Mouse (Mus musculus) intestine, embryonic 16.5 days (tissue): ENCODE data around the gene Arhgef39. TPM values are rescaled to one million over a fixed set of nuclear protein-coding genes. Genes with fewer than 3 reads are reported as not detected.

Experiments used
- ATAC-seq: fragments of 200-750 bp; cut with Nextera tagmentation; 2 replicates; pipeline ENCODE4 v1.8.0; 2017; ENCODE audit warnings: moderate TSS enrichment, moderate library complexity
- H3K27ac ChIP-seq: fragments of 300-500 bp; sonication (generic); 2 replicates; pipeline ENCODE4 v1.5.1; 2014; ENCODE audit warnings: mild to moderate bottlenecking, low read length
- H3K27me3 ChIP-seq: fragments of 300-500 bp; sonication (generic); replicated peaks from 2 replicates; pipeline ENCODE4 v1.6.1; 2014; ENCODE audit warnings: low read length, control low read depth, mixed read lengths; ENCODE audit not compliant: control insufficient read depth, insufficient read depth
- H3K36me3 ChIP-seq: fragments of 300-500 bp; sonication (generic); 2 replicates; pipeline ENCODE4 v1.6.1; 2014; ENCODE audit warnings: low read length, control low read depth; ENCODE audit not compliant: control insufficient read depth, insufficient read depth
- H3K4me1 ChIP-seq: fragments of 300-500 bp; sonication (generic); 2 replicates; pipeline ENCODE4 v1.6.1; 2014; ENCODE audit warnings: low read length, control low read depth, mixed read lengths; ENCODE audit not compliant: control insufficient read depth, insufficient read depth
- H3K4me2 ChIP-seq: fragments of 300-500 bp; sonication (generic); 2 replicates; pipeline ENCODE4 v1.6.1; 2014; ENCODE audit warnings: low read depth, low read length, control low read depth
- H3K4me3 ChIP-seq: fragments of 300-500 bp; sonication (generic); 2 replicates; pipeline ENCODE4 v1.5.1; 2014; ENCODE audit warnings: mild to moderate bottlenecking, low read length
- H3K9ac ChIP-seq: fragments of 300-500 bp; sonication (generic); 2 replicates; pipeline ENCODE4 v1.6.1; 2014; ENCODE audit warnings: low read depth, low read length
- H3K9me3 ChIP-seq: fragments of 300-500 bp; sonication (generic); 2 replicates; pipeline ENCODE4 v1.6.1; 2016; ENCODE audit warnings: low read length, control low read depth; ENCODE audit not compliant: control insufficient read depth
- WGBS: fragments of 180-500 bp; shearing (Covaris S2); extraction: QIAGEN DNeasy Blood & Tissue Kit; methylation state at CpG from one replicate; pipeline ENCODE4 v1.1.7; 2014; 5-methylcytosine and 5-hydroxymethylcytosine counted together
- polyA plus RNA-seq: library from polyadenylated mRNA; unstranded; fragments of >200 nt; fragmentation: Nextera tagmentation; extraction: Ambion mirVana; gene quantifications from 2 replicates; pipeline ENCODE4 v1.2.1, GENCODE M21; 2015

The Arhgef39 gene
- polyA plus RNA-seq, 1 experiment from 2014 or later, result 49.7 TPM

DNA sequence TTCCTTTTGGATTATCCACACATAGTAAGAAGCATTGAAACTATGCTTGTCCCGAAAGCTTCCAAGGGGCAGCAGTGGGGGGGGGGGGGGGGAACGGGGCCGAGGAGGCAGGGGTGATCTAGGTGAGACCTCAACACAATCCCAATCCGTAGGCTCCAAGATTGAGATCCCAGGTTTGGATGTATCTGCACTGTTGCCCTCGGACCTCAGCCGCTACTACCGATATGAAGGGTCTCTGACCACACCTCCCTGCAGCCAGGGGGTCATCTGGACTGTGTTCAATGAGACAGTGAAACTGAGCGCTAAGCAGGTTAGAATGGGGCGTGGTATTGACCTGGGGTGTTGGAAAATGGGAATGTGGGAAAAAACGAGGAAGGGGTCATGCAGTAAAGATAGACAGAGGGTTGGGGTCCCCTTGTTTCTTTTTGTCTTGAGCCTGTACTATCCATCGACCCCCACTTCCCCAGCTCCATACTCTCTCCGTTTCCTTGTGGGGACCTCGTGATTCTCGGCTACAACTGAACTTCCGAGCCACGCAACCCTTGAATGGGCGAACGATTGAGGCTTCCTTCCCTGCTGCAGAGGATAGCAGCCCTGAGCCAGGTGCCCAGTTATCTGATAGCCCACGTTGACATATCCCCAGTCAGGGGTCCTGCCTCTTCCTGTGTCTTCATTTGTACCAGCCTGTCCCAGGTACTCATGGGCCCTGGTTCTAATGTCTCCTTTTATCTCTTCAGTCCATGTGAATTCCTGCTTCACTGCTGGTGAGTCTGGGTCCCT is 12.4 kb upstream of the Arhgef39 start:
- Histone ChIP-seq H3K4me2 (no peak overlapping the region), H3K9ac (no peak overlapping the region), H3K36me3 (no peaks in the 10 kb centered on the region), H3K4me1 (peaks cover 22% of the 10 kb centered on the region), H3K27me3 (no peaks in the 10 kb centered on the region), H3K9me3 (no peaks in the 10 kb centered on the region), H3K27ac (no peak overlapping the region), H3K4me3 (no peak overlapping the region)
- ATAC-seq, result no peak
- WGBS, result 76% methylated on average over 19 of the region's 19 CpGs

DNA sequence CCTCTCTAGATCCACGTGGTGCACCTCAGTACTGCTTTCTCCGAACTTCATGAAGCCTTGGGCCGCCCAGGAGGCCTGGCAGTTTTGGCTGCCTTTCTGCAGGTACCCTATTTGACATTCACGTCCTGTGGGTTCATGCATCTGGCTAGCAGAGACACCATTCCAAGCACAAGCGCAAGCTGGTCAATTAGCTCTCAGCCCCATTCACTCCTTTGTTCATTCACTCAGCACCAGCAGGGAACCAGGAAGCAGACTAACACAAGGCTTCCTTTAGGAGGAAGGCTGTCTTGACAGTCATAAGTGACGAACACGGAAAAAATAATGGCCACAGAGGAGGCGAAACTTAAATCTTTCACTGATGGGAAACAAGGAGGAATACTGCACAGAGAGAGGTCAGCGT is 9.6 kb upstream of the Arhgef39 start:
- peak overlapping the region; percentile 86 for H3K27ac ChIP-seq
- no peaks in the 10 kb centered on the region for H3K36me3 ChIP-seq
- H3K9ac ChIP-seq, result peak overlapping the region; percentile 78
- WGBS, result 41% methylated on average over 9 of the region's 9 CpGs
- H3K27me3 ChIP-seq, result no peaks in the 10 kb centered on the region
- H3K4me2 ChIP-seq, result peak overlapping the region; percentile 77
- H3K9me3 ChIP-seq, result no peaks in the 10 kb centered on the region
- H3K4me1 ChIP-seq, result peaks cover 27% of the 10 kb centered on the region
- peak overlapping the region; percentile 64 for H3K4me3 ChIP-seq
- ATAC-seq, result peak; percentile 10

DNA sequence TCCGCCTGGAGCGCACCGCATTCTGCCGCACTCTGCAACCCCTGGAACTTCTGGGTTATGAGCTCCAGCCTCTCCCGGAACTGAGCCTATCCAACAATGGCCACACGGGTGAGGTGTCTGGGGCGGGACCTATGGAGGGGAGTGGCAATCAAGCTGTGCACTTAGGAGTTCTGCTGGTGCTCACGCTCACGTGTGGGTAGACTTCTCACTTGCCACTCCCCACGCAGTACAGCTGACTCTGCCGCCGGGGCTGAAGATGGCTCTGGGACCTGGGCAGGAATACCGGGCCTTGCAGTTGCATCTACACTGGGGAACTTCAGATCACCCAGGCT is 9.1 kb upstream of the Arhgef39 start:
- Histone ChIP-seq H3K27ac (peak overlapping the region; percentile 86), H3K27me3 (no peaks in the 10 kb centered on the region), H3K9me3 (no peaks in the 10 kb centered on the region), H3K4me2 (peak overlapping the region; percentile 77), H3K4me3 (peak overlapping the region; percentile 64), H3K36me3 (no peaks in the 10 kb centered on the region), H3K9ac (peak overlapping the region; percentile 78), H3K4me1 (peaks cover 29% of the 10 kb centered on the region)
- 5% methylated on average over 13 of the region's 13 CpGs for WGBS
- ATAC-seq, result peak; percentile 83

DNA sequence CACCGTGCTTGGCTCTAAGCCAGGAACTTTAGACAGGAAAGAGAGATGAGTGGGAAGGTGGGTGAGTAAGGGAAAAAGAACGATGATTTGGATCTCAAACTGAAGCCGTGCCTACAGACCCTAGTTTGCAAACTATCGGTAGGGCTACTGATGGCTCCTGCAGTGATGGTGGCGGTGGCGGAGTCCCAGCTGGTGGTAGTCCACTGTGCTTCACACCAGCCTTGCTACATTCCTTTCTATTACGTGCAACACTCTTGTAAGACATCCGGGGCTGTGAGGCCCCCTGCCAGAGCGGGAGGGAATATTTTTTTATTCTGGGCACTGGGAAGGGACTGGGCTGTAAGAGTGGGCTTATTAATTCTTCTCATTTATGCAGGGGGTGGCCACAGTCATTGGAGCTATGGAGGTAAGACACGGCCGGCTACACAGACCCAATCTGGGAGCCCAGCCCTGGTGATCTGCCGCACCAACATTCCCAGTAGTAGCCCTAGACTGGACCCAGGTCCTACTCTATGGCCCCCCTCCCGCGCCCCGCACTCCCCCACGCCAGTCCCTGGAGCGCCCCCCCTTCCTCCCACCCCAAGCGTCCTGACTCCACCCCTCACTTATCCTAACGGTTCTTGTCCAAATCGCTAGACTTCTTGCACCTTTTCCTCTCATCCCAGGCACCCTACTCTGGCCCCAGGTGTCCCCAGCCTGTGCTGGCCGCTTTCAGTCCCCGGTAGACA is 8.6 kb upstream of the Arhgef39 start:
- peak; percentile 41 for ATAC-seq
- H3K27ac ChIP-seq, result peak overlapping the region; percentile 86
- 6% methylated on average over 22 of the region's 22 CpGs for WGBS

DNA sequence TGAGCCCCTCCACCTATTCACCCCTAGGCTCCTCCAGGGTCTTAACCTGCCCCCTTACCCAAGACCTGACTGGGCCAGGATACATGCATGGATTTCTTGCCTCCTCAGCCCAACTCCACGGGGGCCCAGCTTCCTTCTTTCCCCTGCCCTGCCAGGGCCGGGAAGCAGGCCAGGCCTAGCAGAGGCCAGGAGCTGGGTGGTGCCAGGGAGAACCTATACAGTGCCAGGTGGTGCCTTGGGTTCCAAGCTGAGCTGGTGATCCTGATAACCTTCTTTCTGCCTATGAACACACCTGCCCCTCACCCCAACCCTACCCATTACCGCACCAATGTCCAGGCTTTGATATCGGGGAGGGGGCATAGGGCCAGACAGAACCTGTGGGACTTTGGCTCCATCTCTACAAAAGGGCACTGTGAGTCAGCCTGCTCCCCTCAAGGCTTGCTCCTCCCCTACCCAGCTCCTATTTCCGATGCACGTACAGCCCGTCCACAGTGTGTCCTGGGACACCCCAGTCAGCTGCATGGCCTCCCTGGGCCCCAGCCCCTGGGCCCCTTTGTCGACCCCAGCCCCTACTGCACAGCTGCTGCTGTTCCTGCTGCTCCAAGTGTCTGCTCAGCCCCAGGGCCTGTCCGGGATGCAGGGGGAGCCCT is 7.2 kb upstream of the Arhgef39 start, which contains the start of gene Car9:
Car9 (plus strand) TSS at position 431 of the 650 bp plus-strand sequence.
- peak; percentile 23 for ATAC-seq
- Histone ChIP-seq H3K9ac (peak within 1 kb of the TSS; percentile 78), H3K4me2 (peak within 1 kb of the TSS; percentile 77), H3K27ac (peak within 1 kb of the TSS; percentile 86), H3K4me3 (peak within 1 kb of the TSS; percentile 64), H3K27me3 (no peaks in the 10 kb centered on the region), H3K36me3 (no peaks in the 10 kb centered on the region), H3K4me1 (peaks cover 38% of the 10 kb centered on the region), H3K9me3 (no peaks in the 10 kb centered on the region)
- WGBS, result 54% methylated on average over 9 of the region's 9 CpGs

More for the DNA sequence above, 8.6 kb upstream of the Arhgef39 start:
- Histone ChIP-seq H3K36me3 (no peaks in the 10 kb centered on the region), H3K9ac (peak overlapping the region; percentile 78), H3K4me2 (peak overlapping the region; percentile 77), H3K4me3 (peak overlapping the region; percentile 64), H3K9me3 (no peaks in the 10 kb centered on the region), H3K4me1 (peaks cover 33% of the 10 kb centered on the region), H3K27me3 (no peaks in the 10 kb centered on the region)

DNA sequence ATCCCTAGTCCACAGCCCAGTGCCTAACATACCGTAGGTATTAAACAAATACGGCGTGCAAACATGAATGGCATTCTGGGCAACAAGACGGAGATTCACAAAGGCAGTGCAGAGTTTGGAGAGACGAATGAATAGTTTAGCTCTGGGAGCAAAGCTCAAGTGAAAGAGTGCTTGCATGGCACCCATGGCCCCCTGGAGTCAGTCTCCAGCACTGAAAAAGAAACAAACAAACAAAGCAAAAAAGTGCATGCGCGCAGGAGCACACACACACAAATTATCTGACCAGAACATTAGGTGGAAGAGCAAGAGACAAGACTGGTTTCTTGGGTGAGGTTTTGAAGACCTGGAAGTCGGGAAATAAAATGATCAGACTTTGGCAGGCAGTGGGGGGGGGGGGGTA is 6.6 kb upstream of the Arhgef39 start:
- H3K27ac ChIP-seq, result no peak overlapping the region
- no peaks in the 10 kb centered on the region for H3K36me3 ChIP-seq
- H3K4me3 ChIP-seq, result no peak overlapping the region
- H3K4me1 ChIP-seq, result peaks cover 40% of the 10 kb centered on the region
- no peak overlapping the region for H3K4me2 ChIP-seq
- 74% methylated on average over 8 of the region's 8 CpGs for WGBS
- H3K9me3 ChIP-seq, result no peaks in the 10 kb centered on the region
- ATAC-seq, result no peak
- no peak overlapping the region for H3K9ac ChIP-seq
- H3K27me3 ChIP-seq, result no peaks in the 10 kb centered on the region

DNA sequence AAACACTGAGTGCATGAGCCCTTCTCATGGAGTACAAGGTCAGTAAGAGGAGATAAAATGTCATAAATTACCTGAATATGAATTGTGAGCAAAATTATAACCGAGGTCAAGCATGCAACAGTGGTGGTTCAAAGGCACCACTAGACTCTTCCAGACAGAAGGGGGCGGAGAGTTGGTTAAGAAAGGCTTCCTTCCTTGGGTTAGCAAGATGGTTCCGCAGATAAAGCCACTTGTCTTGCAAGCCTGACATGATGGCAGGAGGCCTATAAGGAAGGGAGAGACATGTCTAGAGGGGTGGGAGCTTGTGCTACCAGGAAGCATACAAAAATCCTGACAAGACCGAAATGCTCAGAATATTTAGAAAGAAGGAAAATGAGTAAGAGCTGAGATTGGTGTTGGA is 4.8 kb upstream of the Arhgef39 start:
- no peaks in the 10 kb centered on the region for H3K27me3 ChIP-seq
- H3K36me3 ChIP-seq, result no peaks in the 10 kb centered on the region
- no peak overlapping the region for H3K4me3 ChIP-seq
- peaks cover 45% of the 10 kb centered on the region for H3K4me1 ChIP-seq
- no peak overlapping the region for H3K4me2 ChIP-seq
- WGBS, result 73% methylated on average over 4 of the region's 4 CpGs
- no peak overlapping the region for H3K27ac ChIP-seq
- H3K9ac ChIP-seq, result no peak overlapping the region
- H3K9me3 ChIP-seq, result no peaks in the 10 kb centered on the region
- no peak for ATAC-seq

DNA sequence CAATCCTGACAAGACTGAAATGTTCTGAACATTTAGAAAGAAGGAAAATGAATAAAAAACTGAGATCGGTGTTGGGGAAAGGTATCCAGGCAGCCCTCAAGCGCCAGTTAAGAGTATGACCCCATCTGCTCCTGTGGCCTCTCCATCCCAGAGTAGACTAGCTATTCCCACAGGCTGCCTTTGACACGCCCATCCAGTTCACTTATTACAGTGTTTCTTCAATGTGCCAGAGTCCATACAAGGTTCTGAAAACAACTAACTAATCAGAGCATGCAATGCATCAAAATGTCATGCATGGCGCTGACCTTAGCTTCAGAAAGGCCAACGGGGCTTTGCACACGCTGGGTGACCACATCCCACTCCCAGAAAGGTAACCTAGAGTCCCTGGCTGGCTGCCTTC is 4.0 kb upstream of the Arhgef39 start:
- 72% methylated on average over 6 of the region's 6 CpGs for WGBS
- no peak for ATAC-seq
- Histone ChIP-seq H3K4me3 (no peak overlapping the region), H3K27ac (peak overlapping the region; percentile 57; the same call in 1 of the 2 replicates), H3K9ac (no peak overlapping the region), H3K9me3 (no peaks in the 10 kb centered on the region), H3K36me3 (no peaks in the 10 kb centered on the region), H3K4me2 (peak overlapping the region; percentile 4; the same call in 1 of the 2 replicates), H3K27me3 (no peaks in the 10 kb centered on the region), H3K4me1 (peaks cover 43% of the 10 kb centered on the region)

DNA sequence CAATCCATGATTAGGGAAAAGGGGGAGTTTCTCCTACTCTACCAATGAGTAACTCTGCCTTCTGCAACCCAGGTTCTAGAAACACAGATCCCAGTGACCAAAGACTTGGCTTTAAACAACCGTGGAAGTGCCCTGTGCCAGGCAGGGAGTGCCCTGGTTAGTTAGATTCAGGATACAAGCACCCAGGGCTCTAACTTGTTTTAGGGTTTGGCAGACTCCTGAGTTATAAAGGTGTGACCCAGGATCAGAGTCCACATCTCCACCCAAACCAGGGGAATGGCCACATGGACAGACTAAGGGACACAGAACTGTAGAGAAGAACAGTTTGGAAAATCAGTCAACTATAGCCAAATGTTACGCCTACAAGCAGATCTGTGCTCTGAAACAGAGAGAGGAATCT is 3.5 kb upstream of the Arhgef39 start:
- no peak overlapping the region for H3K9ac ChIP-seq
- peak overlapping the region; percentile 43 for H3K27ac ChIP-seq
- no peaks in the 10 kb centered on the region for H3K9me3 ChIP-seq
- H3K4me3 ChIP-seq, result no peak overlapping the region
- peak overlapping the region; percentile 4 for H3K4me2 ChIP-seq
- 64% methylated on average over 2 of the region's 2 CpGs for WGBS
- H3K36me3 ChIP-seq, result no peaks in the 10 kb centered on the region
- no peaks in the 10 kb centered on the region for H3K27me3 ChIP-seq
- H3K4me1 ChIP-seq, result peaks cover 44% of the 10 kb centered on the region
- ATAC-seq, result no peak
